Mouse (Mus musculus) activated CD4-positive, CD25-positive, alpha-beta regulatory T cell, adult 4 months (primary cell): Measurements from ENCODE around the gene Entpd6. TPM values are rescaled to one million over a fixed set of nuclear protein-coding genes. Genes with fewer than 3 reads are reported as not detected.
A peak's percentile ranks its signal among the peaks of the same experiment; 100 is the strongest.

Source experiments
- ATAC-seq: one replicate; pipeline ENCODE4 v1.8.0; 2017
- polyA plus RNA-seq, 2 experiments: library from polyadenylated mRNA; unstranded; fragments of 100-300 nt; shearing (Covaris generic); gene quantifications; one replicate each; pipeline ENCODE4 v1.2.1; 2017

The Entpd6 gene
- polyA plus RNA-seq, result 10 to 100 TPM; 26.3 to 27.8 TPM

DNA sequence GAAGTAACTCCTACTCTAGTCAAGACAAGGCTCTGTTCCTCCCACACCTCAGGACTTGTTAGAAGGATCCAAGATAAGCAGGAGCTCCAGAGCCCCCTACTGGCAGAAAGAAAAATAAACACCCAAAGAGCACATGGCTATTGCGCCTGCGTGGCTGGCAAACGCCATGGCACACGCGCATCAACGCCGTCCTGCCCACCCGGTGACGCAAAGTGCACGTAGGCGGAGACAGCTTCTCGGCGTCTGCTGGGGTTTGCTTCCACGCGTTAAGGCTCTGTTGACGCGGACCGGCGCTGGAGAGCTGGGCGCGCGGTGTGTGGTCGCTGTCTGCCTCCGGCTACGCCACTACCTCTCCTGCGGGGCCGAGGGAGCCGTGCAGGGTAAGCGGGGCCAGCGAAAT lies at the start of gene Entpd6:
Gene Entpd6 (plus strand): TSS at position 189 of the 400 bp plus-strand sequence.
- ATAC-seq, result peak; percentile 89

DNA sequence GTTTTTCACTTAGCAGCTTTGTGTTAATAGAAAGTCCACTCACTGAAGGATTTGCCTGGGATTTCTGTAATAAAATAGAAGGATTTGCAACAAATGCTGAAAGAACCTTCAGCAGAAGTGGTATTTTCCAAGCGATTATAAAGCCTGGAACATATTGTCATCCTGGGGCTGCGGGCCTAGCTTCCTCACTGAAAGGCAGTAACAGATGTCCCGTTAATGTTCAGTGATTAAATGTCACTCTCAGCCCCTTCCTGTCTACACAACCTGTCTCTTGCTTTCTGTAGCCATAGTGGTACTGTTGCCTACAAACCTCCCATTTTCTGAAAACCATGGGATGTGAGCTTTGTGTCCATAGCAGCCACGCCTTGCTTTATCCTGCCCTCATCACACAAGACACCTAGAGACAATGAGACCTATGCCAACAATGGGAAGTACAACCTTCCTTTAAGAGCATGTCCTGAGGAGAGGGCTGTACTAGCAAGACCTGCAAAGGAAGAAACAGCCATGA lies 36.6 kb upstream of the Entpd6 start:
- ATAC-seq, result no peak

DNA sequence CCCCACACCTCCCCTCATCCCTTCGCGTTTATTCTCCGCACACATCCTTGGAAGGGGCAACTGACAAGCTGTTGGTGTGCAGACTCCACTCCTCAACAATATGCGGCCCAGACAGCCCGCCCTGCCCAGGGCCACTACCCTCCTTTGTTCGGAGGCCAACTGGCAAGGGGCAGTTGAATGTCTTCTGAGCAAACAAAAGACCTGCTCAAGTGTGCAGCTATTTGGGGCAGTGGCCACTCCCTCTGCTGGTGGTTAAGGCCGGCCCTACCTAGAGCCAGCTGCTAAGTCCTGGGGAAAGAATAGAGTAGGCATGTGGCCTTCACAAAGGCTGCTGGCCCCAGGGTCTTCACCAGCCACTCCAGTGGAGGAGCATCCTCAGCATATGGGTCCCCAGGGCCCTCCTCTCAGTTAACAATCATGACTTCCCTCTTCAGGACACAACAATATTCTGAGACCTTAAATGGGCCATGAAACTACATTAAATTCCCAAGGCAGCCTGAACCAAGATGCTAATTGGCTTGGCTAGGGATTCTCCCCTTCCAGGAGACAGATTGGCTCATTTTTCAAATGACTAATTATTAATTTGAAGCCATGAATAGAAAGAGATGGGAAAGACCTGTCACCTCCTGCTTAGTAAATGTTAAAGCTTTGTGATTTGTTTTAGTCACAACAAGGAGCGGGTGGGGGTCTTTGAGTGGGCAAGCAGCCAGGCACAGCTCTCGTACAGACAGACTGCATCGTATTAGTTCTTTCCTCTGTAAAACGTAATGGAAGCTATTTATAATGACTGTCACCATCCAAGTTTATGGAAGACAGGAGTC lies 12.9 kb upstream of the Entpd6 start:
- no peak for ATAC-seq

DNA sequence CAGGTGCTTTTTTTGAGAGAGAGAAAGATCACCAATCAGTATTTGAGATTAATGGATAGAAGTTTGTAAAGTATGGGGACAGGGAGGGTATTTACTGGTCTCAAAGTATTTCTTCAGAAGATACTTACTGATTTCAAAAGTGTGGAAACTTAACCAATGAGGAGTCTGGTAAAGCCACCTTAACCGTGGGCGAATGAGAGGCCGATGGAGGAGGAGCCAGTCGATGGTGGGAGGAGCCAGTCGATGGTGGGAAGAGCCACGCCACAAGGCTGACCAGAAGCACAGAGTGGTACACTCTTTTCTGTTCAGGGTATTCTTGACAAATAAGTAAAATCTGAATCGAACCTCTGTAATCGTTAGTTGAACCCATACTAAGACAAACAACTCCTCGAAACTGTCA lies 11.0 kb upstream of the Entpd6 start:
- no peak for ATAC-seq

DNA sequence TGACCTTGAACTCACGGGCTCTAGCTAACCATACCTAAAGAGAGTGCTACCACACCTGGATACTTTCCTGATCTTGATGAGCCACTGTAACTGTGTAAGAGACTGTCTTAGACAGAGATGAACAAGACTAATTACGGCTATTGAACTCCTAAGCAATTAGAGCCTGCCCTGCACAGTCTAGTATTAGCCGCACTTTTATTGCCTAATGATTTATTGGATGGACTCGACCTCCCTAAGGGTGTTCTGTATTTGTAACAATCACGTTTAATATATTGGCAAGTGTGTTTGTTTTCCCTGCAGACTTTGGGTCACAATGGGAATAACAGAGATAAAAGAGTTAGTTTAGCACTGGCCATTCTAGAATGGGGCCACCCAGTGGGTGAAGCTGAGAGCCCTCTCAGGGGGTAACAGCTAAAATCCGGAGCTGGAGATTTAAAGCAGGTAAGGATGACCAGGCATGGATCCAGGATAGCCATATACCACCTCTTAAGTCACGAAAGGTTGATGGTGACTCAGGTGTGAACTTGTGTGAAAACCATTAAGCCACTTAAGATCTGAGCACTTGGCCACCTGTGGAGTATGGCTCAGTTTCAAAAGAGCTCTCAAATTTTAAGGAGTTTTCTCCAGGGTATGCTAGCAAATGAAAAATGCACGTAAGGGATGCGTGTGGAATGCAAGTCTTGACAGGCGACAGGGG lies 8.5 kb upstream of the Entpd6 start:
- no peak for ATAC-seq

DNA sequence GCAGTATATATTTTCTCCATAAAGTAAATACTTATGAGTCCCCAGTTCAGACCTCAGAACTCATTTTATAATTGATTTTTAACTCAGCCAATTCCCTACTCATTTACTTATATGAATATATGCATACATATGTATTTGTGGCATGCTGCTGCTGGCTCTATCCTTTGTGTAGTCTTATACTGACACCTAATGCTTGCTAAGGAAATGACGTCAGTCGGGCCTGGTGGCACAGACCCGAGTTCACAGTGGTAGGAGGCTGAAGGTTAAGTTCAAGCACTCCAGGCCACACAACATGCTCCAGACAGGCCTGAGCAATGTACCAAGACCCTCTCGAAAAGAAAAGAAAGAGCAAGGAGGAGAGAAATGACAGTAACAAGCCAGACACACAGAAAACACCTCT lies 7.4 kb upstream of the Entpd6 start:
- ATAC-seq, result peak; percentile 68

DNA sequence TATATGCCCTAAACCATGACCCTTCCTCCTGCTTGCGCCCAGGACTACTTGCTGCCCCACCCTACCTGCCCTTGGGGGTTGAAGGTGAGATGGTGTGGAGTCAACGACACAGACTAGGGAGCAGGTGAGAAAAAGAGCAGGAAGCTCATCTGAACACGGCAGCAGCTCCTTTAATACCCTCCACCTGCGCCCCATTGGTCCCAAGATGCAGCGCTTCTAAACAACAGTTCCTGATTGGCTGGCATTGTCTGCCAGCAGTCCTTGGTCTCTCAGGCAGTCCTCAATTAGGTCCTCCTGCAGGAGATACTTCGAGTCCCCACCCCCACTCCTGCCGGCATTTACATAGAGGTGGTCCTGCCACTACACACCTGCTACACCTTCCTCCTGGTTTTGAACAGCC lies 3.8 kb upstream of the Entpd6 start:
- ATAC-seq, result no peak

DNA sequence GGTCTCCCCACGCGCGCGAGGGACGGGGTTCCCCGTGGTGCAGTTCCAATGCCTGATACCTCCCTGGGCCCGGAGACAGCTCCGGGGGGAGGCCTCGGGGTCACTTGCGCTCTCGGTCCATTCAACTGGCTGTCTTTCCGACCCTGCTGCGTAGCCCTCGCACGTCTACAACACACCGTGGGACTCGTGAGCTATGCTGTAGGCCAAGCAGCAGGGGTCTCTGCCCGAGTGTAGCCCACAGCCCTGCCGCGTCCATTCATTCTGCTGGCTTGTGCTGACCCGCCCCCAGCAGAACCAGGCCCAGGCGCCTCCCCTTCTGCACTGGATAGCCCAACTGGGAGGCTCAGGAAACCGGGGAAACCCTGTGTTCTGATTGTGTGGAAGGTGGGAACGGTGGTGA lies 441 bp downstream of the Entpd6 start:
- ATAC-seq, result peak; percentile 3

DNA sequence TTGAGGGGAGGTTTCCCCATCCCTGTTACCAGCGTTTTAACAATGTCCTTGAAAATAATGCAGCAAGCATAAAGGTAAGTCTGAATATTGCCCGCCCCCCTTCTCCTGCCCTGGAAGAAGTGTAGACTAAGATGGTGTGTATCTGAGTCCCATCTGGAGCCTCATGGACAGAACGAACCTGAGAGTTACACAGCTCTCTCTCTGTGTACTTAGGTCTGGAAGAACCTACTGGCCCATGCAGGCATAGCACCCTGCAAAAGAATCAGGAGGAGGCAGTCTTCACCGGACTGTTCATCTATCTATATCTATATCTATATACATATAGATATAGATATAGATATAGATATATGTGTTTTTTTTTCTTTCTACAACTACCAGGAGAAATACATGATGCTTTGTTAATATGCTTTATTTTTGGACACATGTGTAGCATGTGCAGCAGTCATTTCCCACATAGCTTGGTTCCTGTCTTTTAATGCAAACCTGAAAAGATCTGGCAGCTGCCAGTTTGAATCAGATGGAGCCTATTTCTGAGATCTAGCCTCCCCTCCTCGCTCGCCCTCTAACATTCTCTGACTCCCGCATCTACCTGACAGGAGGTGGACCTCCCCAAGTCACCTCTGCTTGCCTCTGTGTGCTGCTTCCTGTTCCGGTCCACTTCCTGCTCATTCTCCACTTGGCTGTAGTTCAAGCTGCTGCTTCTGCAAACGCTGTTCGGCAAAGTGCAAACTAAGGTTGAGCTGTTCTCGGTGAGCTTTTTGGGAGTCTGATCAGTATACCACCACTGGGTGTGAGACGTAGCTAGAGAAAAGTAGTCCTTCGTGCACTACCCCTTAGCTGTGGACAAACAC lies 1.5 kb downstream of the Entpd6 start:
- peak; percentile 61 for ATAC-seq

DNA sequence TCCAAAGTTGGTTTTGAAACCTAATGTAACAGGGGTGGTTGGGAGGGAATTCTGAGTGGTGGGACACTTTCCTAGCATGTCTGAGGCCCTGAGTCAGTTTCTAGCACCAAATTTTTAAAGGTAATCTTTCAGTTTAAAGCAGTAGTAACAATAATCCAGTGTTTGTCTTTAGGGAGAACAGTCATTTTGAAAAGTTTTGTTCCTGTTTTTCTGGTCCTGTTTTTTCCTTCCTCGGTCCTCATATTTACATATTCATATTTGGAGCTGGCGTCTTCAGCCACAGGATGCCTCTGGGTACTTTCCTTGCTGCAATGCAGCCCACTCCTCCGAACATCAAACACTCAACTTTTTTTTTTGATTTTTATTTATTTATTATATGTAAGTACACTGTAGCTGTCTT lies 6.2 kb downstream of the Entpd6 start:
- no peak for ATAC-seq

DNA sequence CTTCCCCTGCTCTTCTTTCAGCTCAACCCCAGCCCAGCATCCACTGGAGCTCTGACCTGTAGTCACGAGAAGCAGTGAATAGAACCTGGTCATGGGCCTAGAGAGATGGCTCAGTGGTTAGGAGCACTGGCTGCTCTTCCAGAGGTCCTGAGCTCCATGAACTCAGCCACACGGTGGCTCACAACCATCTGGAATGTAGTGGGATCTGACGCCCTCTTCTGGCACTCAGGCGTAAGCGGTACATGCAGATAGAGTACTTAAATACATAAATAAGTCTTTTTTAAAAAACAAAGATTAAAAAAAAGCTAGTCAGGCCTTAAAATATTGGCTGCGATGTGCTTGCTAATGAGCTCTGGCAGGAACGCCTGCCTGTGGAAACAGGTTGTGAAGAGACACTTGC lies 12.6 kb downstream of the Entpd6 start:
- no peak for ATAC-seq

DNA sequence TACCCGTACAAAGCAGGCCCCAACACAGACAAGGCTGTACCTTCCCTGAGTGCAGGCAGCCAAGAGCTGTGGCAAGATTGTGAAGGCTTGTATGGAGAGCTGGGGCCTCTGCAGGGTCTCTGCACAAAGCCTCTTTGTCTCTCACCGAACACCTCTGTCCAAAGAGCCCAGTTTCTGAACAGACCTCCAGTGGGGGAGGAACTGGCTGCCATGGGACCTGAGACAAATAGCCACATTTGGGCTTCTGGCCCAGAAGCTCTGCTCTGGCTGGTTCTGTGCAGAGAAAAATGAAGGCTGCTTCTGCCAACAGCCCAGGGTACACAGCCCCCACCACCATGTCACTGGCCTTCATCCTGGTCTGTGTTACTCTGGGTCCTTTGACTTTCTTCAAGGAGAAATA lies 16.8 kb downstream of the Entpd6 start:
- no peak for ATAC-seq

DNA sequence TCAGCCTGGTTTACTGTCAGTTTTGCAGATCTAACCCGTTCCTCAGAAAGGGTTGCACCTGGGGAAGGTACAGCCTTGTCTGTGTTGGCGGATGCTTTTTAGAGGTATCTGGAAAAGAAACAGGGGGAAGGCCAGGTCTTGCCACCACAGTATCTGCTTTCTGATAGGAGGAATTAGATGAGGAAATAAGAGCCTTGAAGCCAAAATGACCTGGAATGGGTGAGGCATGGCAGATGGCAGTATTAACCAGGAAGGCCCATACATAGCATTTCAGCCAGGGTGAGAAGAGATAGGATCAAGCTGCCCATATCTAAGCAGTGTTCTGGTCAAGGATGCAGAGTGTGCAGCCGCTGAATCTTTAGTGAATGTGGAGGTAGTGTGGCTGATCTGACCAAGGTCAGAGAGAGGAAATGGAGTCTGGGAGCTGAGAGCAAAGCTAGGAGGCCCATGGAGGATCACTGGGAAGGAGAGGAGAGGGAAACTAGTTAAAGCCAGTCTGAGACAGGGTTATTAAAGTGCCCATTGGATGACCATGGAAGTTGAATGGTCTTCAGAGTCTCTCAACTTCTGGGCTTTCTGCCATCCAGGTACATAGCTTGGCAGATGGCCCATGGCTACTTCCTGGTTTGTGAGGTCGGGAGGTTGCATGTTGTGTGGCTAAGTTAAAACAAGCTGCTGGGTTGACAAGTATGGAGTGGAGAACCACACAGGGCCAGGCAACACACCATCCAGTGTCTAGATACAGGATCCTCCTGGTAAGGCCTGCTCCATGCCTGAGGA lies 17.4 kb downstream of the Entpd6 start:
- no peak for ATAC-seq

DNA sequence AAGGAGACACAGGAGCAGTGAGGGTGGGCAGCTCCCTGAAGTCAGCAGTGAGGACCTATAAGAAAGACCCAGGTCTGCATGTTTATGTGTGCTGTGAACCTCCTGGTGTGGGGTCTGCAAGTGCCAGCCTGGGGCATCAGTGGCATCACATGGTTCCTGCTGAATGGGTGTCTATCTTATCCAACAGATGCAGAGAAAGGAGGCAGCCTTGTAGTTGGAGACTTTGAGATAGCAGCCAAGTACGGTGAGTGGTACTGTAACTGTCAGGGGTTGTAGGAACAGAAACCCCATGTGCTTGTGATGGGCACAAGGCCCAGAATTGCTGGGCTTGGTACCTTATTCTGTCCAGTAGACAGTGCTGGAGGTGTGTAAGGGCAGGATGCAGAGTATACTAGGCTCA lies 19.8 kb downstream of the Entpd6 start:
- no peak for ATAC-seq

DNA sequence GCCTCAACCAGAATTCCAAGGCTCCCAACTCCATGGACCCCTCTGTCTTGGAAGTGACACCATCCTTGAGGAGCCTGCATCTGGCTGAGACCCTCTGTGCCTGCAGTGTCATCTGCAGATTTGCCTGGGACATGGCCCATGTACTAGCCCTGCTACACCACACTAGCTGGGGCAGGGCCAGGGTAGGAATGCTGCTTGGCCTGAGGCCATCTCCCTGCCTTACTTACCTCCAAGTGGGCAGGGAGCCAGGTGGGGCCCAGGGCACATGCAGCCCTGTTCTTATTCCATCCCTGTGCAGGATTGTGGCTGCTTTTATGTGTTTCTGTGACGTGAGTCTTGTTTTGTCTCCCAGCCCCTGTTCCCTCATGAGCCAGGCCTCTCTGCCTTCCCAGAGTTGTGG lies 21.9 kb downstream of the Entpd6 start:
- no peak for ATAC-seq

DNA sequence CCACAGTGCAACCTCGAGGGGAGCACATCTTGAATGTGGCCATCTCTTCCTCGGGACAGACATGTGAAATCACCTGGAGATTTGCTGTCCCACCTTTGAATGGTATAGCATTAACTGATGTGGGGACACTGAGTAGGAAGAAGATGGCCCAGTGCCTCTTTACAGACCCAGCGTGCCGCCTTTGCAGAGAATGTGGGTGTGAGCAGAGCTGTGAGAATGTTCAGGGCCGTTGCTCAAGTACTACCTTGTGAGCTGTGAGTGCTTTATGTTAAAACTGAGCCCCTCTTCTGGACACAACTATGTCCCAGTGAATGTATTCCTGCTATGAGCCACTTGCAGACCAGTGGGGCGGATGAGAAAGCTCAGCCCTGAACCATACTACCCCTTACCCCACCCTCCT lies 22.3 kb downstream of the Entpd6 start:
- ATAC-seq, result no peak

DNA sequence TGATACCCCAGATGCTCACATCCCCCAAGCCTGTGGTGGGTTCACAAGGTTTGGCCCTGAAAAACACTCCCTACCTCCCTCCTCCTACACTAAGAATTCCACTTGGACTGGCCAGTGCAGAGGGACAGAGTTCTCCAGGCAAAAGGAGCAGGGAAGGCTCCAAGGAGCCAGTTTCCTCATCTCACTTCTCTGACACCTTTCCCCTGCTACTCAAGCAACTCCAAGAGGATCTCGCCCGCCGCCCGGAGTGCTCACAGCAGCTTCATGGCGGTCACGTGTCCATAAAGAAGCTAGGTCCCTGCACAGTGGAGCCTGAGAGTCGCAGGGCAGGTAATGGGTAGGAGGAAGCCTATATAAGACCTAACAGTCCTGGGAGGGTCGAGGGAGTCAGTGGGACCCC lies 23.2 kb downstream of the Entpd6 start:
- no peak for ATAC-seq

DNA sequence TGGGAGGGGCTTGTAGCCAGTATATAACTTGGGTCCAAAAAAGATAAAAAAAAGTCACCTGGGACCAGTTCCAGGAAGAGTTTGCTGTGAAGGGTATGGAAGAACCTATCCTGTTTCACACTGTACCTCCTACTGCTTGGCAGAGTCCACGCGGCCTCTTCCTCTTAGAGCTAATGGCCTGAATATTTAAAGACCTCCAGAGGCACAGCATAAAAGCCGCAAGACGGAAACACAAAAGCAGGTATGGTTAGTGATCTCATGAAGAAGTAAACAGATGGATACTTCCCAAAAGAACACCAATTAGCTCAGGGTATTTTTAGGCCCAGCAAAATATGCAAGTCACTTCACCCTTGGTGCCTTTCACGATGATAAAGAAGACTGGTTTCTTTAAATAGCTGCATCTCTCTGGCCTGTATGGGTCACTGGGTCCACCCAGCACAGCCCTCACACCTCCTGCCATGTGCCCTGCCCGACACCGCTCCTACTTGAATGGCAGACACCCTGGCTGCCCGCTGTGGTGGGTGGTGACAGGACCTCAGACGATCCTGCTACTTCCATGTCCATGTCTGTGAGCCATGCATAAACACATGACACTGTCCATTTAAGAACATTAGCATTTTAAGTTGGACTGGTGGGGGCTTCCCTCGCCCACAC lies 23.8 kb downstream of the Entpd6 start:
- no peak for ATAC-seq

DNA sequence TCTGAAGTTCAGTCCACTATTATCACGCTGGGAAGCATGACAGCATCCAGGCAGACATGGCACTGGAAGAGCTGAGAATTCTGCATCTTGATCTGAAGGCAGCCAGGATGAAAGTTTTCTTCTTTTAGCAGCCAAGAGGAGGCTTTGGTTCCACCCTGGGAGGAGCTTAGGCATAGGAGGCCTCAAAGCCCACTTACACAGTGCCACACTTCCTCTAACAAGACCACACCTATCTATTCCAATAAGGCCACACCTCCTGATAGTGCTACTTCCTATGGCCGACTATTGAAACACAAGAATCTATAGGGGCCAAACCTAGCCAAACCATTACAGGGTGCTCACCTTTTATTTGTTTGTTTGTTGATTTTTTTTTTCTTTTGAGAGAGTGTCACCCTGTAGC lies 34.0 kb downstream of the Entpd6 start:
- no peak for ATAC-seq

DNA sequence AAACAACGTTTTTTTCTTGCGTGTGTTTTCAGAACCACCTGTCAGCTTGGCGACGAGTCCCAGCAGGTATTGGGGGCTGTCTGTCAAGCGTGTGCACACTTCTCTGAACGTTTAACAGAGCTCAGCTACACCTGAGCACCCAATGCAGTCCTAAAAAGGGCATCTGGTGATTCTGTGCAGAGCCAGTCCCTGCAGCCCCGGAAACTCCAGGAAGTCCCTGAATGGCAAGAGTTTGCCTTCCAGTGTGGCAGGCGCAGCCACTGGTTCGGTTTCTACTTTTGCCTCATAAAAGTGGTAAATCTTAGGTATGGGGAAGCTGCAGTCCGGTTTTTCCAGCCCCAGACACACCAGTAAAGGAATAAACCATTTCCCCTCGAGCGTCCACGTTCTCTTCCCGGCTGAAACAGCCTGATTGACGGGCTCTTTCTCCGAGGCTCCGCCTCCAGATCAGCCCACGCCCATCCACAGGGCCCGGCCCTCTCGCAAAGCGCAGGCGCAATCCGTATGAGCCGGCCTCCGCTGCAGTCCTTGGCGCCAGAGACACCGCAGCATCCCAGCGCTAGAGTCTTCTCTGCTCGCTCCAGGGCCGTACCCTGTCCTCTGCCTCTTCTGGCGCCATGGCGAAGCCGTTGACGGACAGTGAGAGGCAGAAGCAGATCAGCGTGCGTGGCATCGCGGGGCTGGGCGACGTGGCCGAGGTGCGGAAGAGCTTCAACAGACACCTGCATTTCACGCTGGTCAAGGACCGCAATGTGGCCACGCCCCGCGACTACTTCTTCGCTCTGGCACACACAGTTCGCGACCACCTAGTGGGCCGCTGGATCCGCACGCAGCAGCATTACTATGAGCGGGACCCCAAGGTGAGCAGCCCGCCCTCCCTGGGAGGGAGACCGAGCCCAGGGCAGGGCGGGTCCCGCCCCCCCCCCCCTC lies 37.7 kb downstream of the Entpd6 start, which contains the start of gene Pygb:
Gene Pygb (plus strand): TSS at position 485 of the 930 bp plus-strand sequence.
- peak; percentile 91 for ATAC-seq
